Mouse (Mus musculus): ENCODE results near the gene Pjvk. TPM values are rescaled to one million over a fixed set of nuclear protein-coding genes. Genes with fewer than 3 reads are reported as not detected.
"Not testable (repeated sequence)": the region's sequence is repeated elsewhere in the genome, so short reads cannot be mapped to it uniquely, and the experiment has no call there.

The Pjvk gene
- polyA plus RNA-seq (2012; ENCODE audit: insufficient read depth, insufficient read length, missing spikeins), result not detected in 2 replicates

GRCm38 (mm10) chr2:76647883-76648570, at the start of gene Pjvk, which contains the start of gene Prkra:
Gene Pjvk (plus strand): TSS chr2:76648476.
Gene Prkra (minus strand): TSS chr2:76648015.
- peaks cover 6% of the 10 kb centered on the region; the same call in 1 of the 2 replicates for H3K4me1 ChIP-seq (ENCODE audit: control insufficient read depth, insufficient read depth, insufficient read length, low read length)

GRCm38 (mm10) chr2:76599214-76599613, 49.1 kb upstream of the Pjvk start:
- H3K27ac ChIP-seq (replicated peaks; ENCODE audit: low read depth, low read length), result no peak overlapping the region
- no peaks in the 10 kb centered on the region for H3K4me1 ChIP-seq (ENCODE audit: control insufficient read depth, insufficient read depth, insufficient read length, low read length)
- no peak overlapping the region for H3K4me3 ChIP-seq (ENCODE audit: insufficient read depth, low read depth, low read length)

More at GRCm38 (mm10) chr2:76647883-76648570, at the start of gene Pjvk, which contains the start of gene Prkra:
- peak within 1 kb of the TSS; percentile 62 for H3K27ac ChIP-seq (replicated peaks; ENCODE audit: low read depth, low read length)
- H3K4me3 ChIP-seq (ENCODE audit: insufficient read depth, low read depth, low read length), result peak within 1 kb of the TSS; percentile 91

- Histone ChIP-seq H3K4me3 (ENCODE audit: insufficient read depth, low read depth, low read length) (no peak overlapping the region), H3K4me1 (ENCODE audit: control insufficient read depth, insufficient read depth, insufficient read length, low read length) (no peaks in the 10 kb centered on the region), H3K27ac (replicated peaks; ENCODE audit: low read depth, low read length) (no peak overlapping the region)
Observed at GRCm38 (mm10) chr2:76602256-76602655, 46.0 kb upstream of the Pjvk start.

- H3K4me1 ChIP-seq (ENCODE audit: control insufficient read depth, insufficient read depth, insufficient read length, low read length), result no peaks in the 10 kb centered on the region
- H3K27ac ChIP-seq (replicated peaks; ENCODE audit: low read depth, low read length), result no peak overlapping the region
- no peak overlapping the region for H3K4me3 ChIP-seq (ENCODE audit: insufficient read depth, low read depth, low read length)
Observed at GRCm38 (mm10) chr2:76606704-76607103, 41.6 kb upstream of the Pjvk start.

GRCm38 (mm10) chr2:76610326-76611104, 37.8 kb upstream of the Pjvk start:
- no peak overlapping the region for H3K27ac ChIP-seq (replicated peaks; ENCODE audit: low read depth, low read length)
- H3K4me1 ChIP-seq (ENCODE audit: control insufficient read depth, insufficient read depth, insufficient read length, low read length), result no peaks in the 10 kb centered on the region
- H3K4me3 ChIP-seq (ENCODE audit: insufficient read depth, low read depth, low read length), result no peak overlapping the region

GRCm38 (mm10) chr2:76611996-76612395, 36.3 kb upstream of the Pjvk start:
- no peak overlapping the region for H3K27ac ChIP-seq (replicated peaks; ENCODE audit: low read depth, low read length)
- H3K4me1 ChIP-seq (ENCODE audit: control insufficient read depth, insufficient read depth, insufficient read length, low read length), result no peaks in the 10 kb centered on the region
- no peak overlapping the region for H3K4me3 ChIP-seq (ENCODE audit: insufficient read depth, low read depth, low read length)

GRCm38 (mm10) chr2:76618078-76618477, 30.2 kb upstream of the Pjvk start:
- Histone ChIP-seq H3K4me3 (ENCODE audit: insufficient read depth, low read depth, low read length) (no peak overlapping the region), H3K4me1 (ENCODE audit: control insufficient read depth, insufficient read depth, insufficient read length, low read length) (no peaks in the 10 kb centered on the region), H3K27ac (replicated peaks; ENCODE audit: low read depth, low read length) (no peak overlapping the region)

GRCm38 (mm10) chr2:76620188-76620587, 28.1 kb upstream of the Pjvk start:
- H3K27ac ChIP-seq (replicated peaks; ENCODE audit: low read depth, low read length), result no peak overlapping the region
- H3K4me3 ChIP-seq (ENCODE audit: insufficient read depth, low read depth, low read length), result no peak overlapping the region
- no peaks in the 10 kb centered on the region for H3K4me1 ChIP-seq (ENCODE audit: control insufficient read depth, insufficient read depth, insufficient read length, low read length)

GRCm38 (mm10) chr2:76621724-76622123, 26.6 kb upstream of the Pjvk start:
- Histone ChIP-seq H3K27ac (replicated peaks; ENCODE audit: low read depth, low read length) (no peak overlapping the region), H3K4me3 (ENCODE audit: insufficient read depth, low read depth, low read length) (no peak overlapping the region), H3K4me1 (ENCODE audit: control insufficient read depth, insufficient read depth, insufficient read length, low read length) (no peaks in the 10 kb centered on the region)

GRCm38 (mm10) chr2:76622316-76622715, 26.0 kb upstream of the Pjvk start:
- H3K4me3 ChIP-seq (ENCODE audit: insufficient read depth, low read depth, low read length); H3K27ac ChIP-seq (replicated peaks; ENCODE audit: low read depth, low read length); H3K4me1 ChIP-seq (ENCODE audit: control insufficient read depth, insufficient read depth, insufficient read length, low read length): not testable (repeated sequence)

- Histone ChIP-seq H3K4me3 (ENCODE audit: insufficient read depth, low read depth, low read length) (no peak overlapping the region), H3K27ac (replicated peaks; ENCODE audit: low read depth, low read length) (no peak overlapping the region), H3K4me1 (ENCODE audit: control insufficient read depth, insufficient read depth, insufficient read length, low read length) (no peaks in the 10 kb centered on the region)
Observed at GRCm38 (mm10) chr2:76630293-76630692, 18.0 kb upstream of the Pjvk start.

GRCm38 (mm10) chr2:76631600-76631999, 16.7 kb upstream of the Pjvk start:
- no peaks in the 10 kb centered on the region for H3K4me1 ChIP-seq (ENCODE audit: control insufficient read depth, insufficient read depth, insufficient read length, low read length)
- H3K27ac ChIP-seq (replicated peaks; ENCODE audit: low read depth, low read length), result no peak overlapping the region
- no peak overlapping the region for H3K4me3 ChIP-seq (ENCODE audit: insufficient read depth, low read depth, low read length)

GRCm38 (mm10) chr2:76639637-76640036, 8.6 kb upstream of the Pjvk start:
- Histone ChIP-seq H3K4me1 (ENCODE audit: control insufficient read depth, insufficient read depth, insufficient read length, low read length) (no peaks in the 10 kb centered on the region), H3K27ac (replicated peaks; ENCODE audit: low read depth, low read length) (no peak overlapping the region), H3K4me3 (ENCODE audit: insufficient read depth, low read depth, low read length) (no peak overlapping the region)

GRCm38 (mm10) chr2:76643801-76644200, 4.5 kb upstream of the Pjvk start:
- Histone ChIP-seq H3K4me3 (ENCODE audit: insufficient read depth, low read depth, low read length) (no peak overlapping the region), H3K27ac (replicated peaks; ENCODE audit: low read depth, low read length) (no peak overlapping the region), H3K4me1 (ENCODE audit: control insufficient read depth, insufficient read depth, insufficient read length, low read length) (peaks cover 6% of the 10 kb centered on the region; the same call in 1 of the 2 replicates)

- H3K27ac ChIP-seq (replicated peaks; ENCODE audit: low read depth, low read length), result no peak overlapping the region
- H3K4me3 ChIP-seq (ENCODE audit: insufficient read depth, low read depth, low read length), result peak overlapping the region; percentile 91
- peaks cover 6% of the 10 kb centered on the region; the same call in 1 of the 2 replicates for H3K4me1 ChIP-seq (ENCODE audit: control insufficient read depth, insufficient read depth, insufficient read length, low read length)
Observed at GRCm38 (mm10) chr2:76647441-76647869, 821 bp upstream of the Pjvk start.
